Mouse (Mus musculus) lung, embryonic 14.5 days (tissue): ENCODE measurements around the gene 2010111I01Rik. TPM values are rescaled to one million over a fixed set of nuclear protein-coding genes. Genes with fewer than 3 reads are reported as not detected.
A peak's percentile ranks its signal among the peaks of the same experiment; 100 is the strongest.

Source experiments
- ATAC-seq: fragments of 200-750 bp; cut with Nextera tagmentation; 2 replicates; pipeline ENCODE4 v1.8.0; 2017; ENCODE audit warnings: mild to moderate bottlenecking, moderate TSS enrichment, moderate library complexity; ENCODE audit not compliant: insufficient read depth
- DNase-seq: peaks from one replicate; pipeline ENCODE4 v3.0.0-alpha.2; 2015
- H3K27ac ChIP-seq: fragments of 300-500 bp; sonication (generic); 2 replicates; pipeline ENCODE4 v1.5.1; 2014; ENCODE audit warnings: low read depth, mild to moderate bottlenecking, moderate library complexity
- H3K27me3 ChIP-seq: fragments of 300-500 bp; sonication (generic); 2 replicates; pipeline ENCODE4 v1.6.1; 2014; ENCODE audit warnings: low read length, control low read depth; ENCODE audit not compliant: insufficient read depth
- H3K36me3 ChIP-seq: fragments of 300-500 bp; sonication (generic); 2 replicates; pipeline ENCODE4 v1.6.1; 2014; ENCODE audit warnings: control low read depth; ENCODE audit not compliant: insufficient read depth
- H3K4me1 ChIP-seq: fragments of 300-500 bp; sonication (generic); 2 replicates; pipeline ENCODE4 v1.6.1; 2014; ENCODE audit warnings: antibody characterized with exemption, control low read depth; ENCODE audit not compliant: insufficient read depth
- H3K4me2 ChIP-seq: fragments of 300-500 bp; sonication (generic); 2 replicates; pipeline ENCODE4 v1.6.1; 2014; ENCODE audit warnings: mild to moderate bottlenecking
- H3K4me3 ChIP-seq: fragments of 300-500 bp; sonication (generic); 2 replicates; pipeline ENCODE4 v1.5.1; 2014; ENCODE audit warnings: low read depth, low read length
- H3K9ac ChIP-seq: fragments of 300-500 bp; sonication (generic); 2 replicates; pipeline ENCODE4 v1.6.1; 2014
- H3K9me3 ChIP-seq: fragments of 300-500 bp; sonication (generic); 2 replicates; pipeline ENCODE4 v1.6.1; 2016; ENCODE audit warnings: low read depth, low read length, control low read depth
- CTCF ChIP-seq: IDR thresholded peaks from 2 replicates; pipeline ENCODE4 v1.5.1; 2016; ENCODE audit warnings: antibody characterized with exemption, low read depth
- WGBS: fragments of 180-500 bp; shearing (Covaris S2); extraction: QIAGEN DNeasy Blood & Tissue Kit; methylation state at CpG from one replicate; pipeline ENCODE4 v1.1.7; 2014; 5-methylcytosine and 5-hydroxymethylcytosine counted together
- polyA plus RNA-seq: library from polyadenylated mRNA; unstranded; fragments of >200 nt; fragmentation: Nextera tagmentation; extraction: Ambion mirVana; gene quantifications from 2 replicates; pipeline ENCODE4 v1.2.1, GENCODE M21; 2014

2010111I01Rik gene
- polyA plus RNA-seq, 1 experiment from 2014 or later = 156 TPM

DNA sequence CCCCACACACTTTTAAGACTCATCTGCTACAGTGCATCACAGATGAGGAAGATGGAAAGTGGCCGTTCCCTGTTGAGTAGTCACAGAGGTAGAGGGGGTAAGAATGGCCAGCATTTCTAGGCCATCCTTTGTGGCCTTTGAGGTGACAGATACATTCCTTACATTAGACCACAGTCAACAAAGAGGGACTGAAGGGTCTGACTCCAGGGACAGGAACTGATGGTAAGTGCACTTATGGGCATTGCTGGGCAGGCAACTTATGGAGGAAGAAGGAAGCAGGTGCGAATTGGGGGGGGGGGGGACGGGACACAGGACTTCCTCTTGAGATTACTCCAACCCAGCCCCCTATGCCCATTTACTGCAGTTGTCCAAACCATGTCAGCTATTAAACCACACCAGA, 187.8 kb downstream of the 2010111I01Rik start:
- DNase-seq = no peak
- H3K36me3 ChIP-seq = no peaks in the 10 kb centered on the region
- H3K4me3 ChIP-seq = no peak overlapping the region
- no peaks in the 10 kb centered on the region for H3K9me3 ChIP-seq
- H3K4me2 ChIP-seq = no peak overlapping the region
- WGBS = 76% methylated on average over 3 of the region's 3 CpGs
- peaks cover 12% of the 10 kb centered on the region for H3K4me1 ChIP-seq
- H3K27ac ChIP-seq = no peak overlapping the region
- ATAC-seq = no peak
- H3K9ac ChIP-seq = no peak overlapping the region
- no peak for TF ChIP-seq CTCF
- no peaks in the 10 kb centered on the region for H3K27me3 ChIP-seq

DNA sequence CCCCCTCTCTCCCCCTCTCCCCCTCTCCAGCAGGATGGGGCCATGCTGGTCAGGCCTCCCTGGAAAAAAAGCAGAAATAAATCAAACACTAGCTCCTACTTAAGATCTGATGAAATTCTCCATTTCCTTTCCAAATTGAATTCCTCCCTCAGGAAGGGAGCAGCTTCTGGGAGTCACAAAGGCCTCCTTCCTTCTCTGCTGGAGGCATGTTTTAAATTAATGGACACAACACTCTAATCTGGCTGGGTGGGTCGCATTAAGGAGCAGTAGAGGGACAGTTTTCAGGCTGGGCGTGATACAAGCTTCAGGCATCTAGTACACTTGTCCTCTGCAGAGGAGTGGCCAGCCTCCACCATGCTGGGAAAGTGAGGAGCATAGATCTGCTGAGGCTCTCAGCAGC, 188.7 kb downstream of the 2010111I01Rik start:
- peak; percentile 46 for DNase-seq
- Histone ChIP-seq H3K4me3 (no peak overlapping the region), H3K27ac (peak overlapping the region; percentile 58; the same call in 1 of the 2 replicates), H3K9me3 (no peaks in the 10 kb centered on the region), H3K4me1 (peaks cover 12% of the 10 kb centered on the region), H3K36me3 (no peaks in the 10 kb centered on the region), H3K9ac (no peak overlapping the region), H3K4me2 (no peak overlapping the region), H3K27me3 (no peaks in the 10 kb centered on the region)
- 33% methylated on average over 2 of the region's 2 CpGs for WGBS
- no peak for TF ChIP-seq CTCF
- peak; percentile 57 for ATAC-seq

DNA sequence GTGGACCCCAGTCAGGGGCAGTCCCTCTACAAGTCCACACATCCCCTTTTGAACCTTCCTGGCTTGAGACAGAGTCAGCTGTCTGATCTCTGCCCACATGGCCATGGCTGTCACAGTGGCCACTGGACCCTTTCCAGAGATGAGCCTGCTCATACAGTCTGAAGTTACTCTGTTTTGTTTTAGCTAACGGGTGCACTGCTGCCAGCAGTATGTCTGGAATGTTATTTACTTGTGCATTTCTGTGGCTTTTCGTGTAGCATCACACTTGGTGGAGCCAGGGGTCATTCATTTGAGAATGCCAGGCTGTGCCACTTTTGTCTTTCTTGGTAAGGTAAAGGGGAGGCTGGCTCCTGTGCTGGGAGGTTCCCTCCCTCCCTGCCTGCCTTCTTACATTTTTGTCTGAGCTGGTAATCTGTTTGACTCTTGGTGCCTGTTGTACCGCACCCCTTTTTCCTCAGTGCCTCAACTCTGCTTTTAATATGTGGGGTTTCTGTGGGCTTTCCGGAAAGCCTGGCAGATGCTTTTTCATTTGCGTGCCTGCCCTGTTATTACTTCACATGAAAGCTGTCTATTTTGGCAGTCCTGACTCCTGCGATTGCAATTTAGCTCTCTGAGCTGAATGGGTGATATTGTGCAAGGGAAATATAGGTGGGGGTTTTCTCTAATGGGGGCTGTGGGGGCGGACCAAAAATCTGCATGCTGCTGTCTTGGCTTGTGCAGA, 190.3 kb downstream of the 2010111I01Rik start:
- H3K4me1 ChIP-seq = peaks cover 12% of the 10 kb centered on the region
- H3K36me3 ChIP-seq = no peaks in the 10 kb centered on the region
- H3K27me3 ChIP-seq = no peaks in the 10 kb centered on the region
- 0 out of 2 replicates have a peak overlapping the region, but pooled peaks have one; percentile 1 for H3K27ac ChIP-seq
- DNase-seq (peak; percentile 72), ATAC-seq (peak; percentile 69; the same call in 1 of the 2 replicates)
- no peak overlapping the region for H3K4me3 ChIP-seq
- H3K4me2 ChIP-seq = no peak overlapping the region
- WGBS = 50% methylated on average over 7 of the region's 7 CpGs
- TF ChIP-seq CTCF = no peak
- no peaks in the 10 kb centered on the region for H3K9me3 ChIP-seq
- H3K9ac ChIP-seq = no peak overlapping the region

DNA sequence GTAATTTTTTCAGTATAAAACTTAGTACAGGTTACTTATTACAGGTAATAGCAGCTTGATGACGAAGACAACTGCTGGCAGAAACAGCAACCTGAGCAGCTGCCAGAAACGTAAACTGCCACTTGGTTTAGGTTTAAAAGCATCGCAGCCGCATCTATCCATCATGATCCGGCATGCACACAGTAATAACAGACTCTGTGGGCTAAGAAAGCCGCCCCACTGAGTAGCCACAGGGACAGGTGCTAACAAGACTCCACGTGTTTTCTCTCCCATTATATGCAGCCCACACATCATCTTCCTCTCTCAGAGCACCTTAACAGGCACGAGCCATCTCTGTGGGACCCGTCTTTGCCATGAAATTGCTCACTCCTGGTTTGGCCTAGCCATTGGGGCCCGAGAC, 191.6 kb downstream of the 2010111I01Rik start:
- DNase-seq (no peak), ATAC-seq (no peak)
- no peak overlapping the region for H3K4me3 ChIP-seq
- H3K9me3 ChIP-seq = no peaks in the 10 kb centered on the region
- no peak for TF ChIP-seq CTCF
- 78% methylated on average over 10 of the region's 10 CpGs for WGBS
- H3K27ac ChIP-seq = no peak overlapping the region
- H3K9ac ChIP-seq = no peak overlapping the region
- H3K4me1 ChIP-seq = peaks cover 12% of the 10 kb centered on the region
- no peak overlapping the region for H3K4me2 ChIP-seq
- H3K36me3 ChIP-seq = no peaks in the 10 kb centered on the region
- no peaks in the 10 kb centered on the region for H3K27me3 ChIP-seq

DNA sequence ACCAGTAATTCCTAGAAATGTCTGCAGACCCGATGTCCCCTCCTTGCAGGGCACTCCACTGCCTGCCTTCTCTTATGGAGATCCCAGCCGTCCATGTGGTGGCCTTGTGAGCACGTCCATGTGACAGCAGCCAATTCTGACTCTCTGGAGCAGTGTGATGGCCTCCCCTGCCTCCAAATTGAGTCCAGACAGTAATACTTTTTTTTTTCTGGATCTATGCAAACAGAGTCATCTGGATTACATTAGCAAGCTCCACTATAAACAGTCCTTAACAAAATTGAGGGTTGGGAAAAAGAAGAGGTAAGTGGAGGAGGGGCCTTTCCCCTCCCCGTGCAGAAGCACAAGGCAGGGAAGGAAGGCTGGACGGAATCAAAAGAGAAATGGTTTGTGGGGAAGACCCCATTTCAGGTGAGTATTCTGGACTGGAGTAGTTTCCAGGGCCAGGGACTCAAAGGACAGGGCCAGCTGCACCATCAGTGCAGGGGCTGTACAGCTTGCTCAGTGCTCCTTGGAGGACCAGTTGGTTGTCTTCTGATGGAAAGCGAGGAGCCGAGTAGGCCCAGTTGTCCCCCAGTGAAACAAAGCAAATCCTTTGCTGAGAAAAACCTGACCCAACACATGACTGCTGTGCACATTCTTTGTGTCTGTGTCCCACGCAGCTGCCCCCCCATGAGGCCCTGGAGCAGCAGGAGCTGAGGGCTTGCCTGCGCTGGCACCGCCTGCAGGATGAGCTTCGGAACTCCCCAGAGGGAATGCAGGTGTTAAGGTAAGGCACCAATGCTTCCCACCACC, 205.8 kb downstream of the 2010111I01Rik start:
- ATAC-seq = peak; percentile 32; the same call in 1 of the 2 replicates
- H3K4me2 ChIP-seq = no peak overlapping the region
- no peak overlapping the region for H3K4me3 ChIP-seq
- H3K4me1 ChIP-seq = no peaks in the 10 kb centered on the region
- no peaks in the 10 kb centered on the region for H3K9me3 ChIP-seq
- DNase-seq = no peak
- no peak overlapping the region for H3K9ac ChIP-seq
- no peaks in the 10 kb centered on the region for H3K27me3 ChIP-seq
- 59% methylated on average over 11 of the region's 11 CpGs for WGBS
- no peak for TF ChIP-seq CTCF
- 0 out of 2 replicates have a peak overlapping the region, but pooled peaks have one; percentile 4 for H3K27ac ChIP-seq
- no peaks in the 10 kb centered on the region for H3K36me3 ChIP-seq

DNA sequence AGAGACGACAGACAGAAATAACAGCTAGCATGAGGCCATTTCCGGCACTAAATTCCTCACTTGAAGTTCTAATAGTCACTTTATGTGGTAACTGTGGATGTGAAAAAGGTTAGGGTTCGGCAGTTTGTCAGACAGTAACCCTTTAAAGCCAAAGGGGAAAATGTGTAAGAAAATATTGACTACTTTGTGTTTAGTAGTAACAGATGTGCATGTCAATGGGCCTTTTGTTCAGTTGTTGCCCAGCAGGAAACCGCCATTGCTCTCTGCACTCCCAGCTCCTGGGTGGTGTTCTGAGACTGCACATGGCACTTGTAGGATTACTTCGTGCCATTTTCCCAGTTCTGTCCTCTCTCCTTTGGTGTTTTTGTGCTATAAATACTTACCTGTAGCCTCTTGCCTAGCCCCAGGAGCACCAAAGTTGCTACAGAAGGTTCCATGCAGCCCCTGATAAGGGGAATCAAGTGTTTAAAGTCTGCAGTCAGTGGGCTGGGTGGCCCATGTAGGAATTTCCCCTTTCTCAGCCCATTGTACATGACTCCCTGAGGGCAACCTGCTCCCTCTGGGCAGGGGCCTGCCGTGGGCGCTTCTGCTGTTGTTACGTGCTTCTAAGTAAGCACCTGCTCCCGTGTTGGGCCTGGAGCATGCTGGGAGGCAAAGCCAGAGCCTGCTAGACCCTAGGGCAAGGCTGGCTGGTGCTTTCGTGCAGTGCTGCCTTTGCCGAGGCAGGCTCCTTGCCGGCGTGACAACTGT, 206.8 kb downstream of the 2010111I01Rik start:
- ATAC-seq = no peak
- no peak overlapping the region for H3K4me2 ChIP-seq

More for the DNA sequence above, 206.8 kb downstream of the 2010111I01Rik start:
- 59% methylated on average over 13 of the region's 13 CpGs for WGBS
- Histone ChIP-seq H3K9ac (no peak overlapping the region), H3K36me3 (no peaks in the 10 kb centered on the region), H3K27me3 (no peaks in the 10 kb centered on the region), H3K9me3 (no peaks in the 10 kb centered on the region), H3K4me1 (no peaks in the 10 kb centered on the region), H3K4me3 (no peak overlapping the region), H3K27ac (no peak overlapping the region)
- TF ChIP-seq CTCF = no peak
- DNase-seq = no peak
